Mouse (Mus musculus): ENCODE data around the gene Sccpdh.

The Sccpdh gene

DNA sequence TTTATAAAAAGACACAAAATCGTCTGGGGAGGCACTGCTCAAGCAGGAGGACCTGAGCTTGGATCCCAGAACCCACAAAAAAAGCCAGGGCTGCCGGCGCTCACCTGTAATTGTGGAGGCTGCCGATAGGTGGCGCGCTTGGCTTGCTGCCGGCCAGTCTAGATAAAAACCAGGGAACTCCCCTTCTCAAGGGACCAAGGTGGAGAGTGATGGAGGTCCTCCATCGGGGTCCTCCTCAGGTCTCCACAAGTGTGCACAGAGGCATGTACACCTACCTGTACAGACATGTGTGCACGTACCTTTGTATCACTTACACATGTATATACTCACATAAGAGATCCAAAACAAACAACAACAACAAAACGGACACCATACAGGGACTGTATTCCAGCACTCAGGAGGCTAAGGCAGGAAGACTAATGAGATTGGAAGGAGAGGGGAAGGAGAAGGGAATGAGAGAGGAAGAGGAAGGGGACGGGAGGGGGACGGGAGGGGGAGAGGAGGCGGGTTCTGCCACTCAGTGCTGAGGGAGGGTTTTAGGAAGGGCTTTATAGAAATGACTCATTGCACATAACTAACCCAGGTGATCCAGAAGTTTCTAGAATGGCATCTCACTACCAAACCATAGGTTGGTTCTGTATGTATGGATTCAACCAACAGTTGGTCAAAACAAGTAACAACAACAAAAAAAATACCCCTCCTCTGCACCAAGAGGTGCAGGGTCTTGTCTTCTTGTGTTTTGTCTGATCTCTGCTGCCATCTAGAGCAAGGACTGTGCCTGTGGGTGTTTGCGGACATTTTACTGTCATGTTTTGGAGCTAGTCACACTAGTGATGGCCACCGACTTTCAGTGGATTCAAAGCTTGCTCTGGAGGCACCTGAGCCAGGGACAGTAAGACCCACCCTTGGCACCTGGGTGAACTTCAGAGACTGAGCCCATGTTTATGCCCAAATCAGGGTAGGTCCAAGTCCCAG lies 66.8 kb downstream of the Sccpdh start:
- peak; percentile 56 for DNase-seq

DNA sequence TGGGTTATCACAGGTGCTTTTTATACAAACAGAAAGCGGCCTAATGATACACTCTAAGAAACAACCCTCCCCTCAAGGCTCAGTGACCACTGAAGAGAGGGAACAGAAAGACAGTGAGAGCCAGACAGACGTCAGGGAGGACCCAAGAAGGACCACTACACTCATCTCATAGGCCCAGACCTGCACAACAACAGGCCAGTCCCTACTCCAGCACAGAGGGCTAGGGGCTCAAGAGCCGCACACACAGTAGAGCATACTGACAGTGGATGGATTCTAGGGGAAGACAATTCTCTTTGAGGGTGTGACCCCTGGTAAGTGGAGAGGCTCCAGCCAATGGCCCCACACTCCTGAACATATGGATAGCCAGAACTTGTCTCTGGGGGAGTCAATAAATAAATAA lies 68.5 kb downstream of the Sccpdh start:
- DNase-seq: no peak

All from cerebellum, adult 11-12 months (tissue).